Mouse (Mus musculus) hindbrain, embryonic 16.5 days (tissue): ENCODE results near the gene Nfia. TPM values are rescaled to one million over a fixed set of nuclear protein-coding genes. Genes with fewer than 3 reads are reported as not detected.

Experiments used
- ATAC-seq: fragments of 200-750 bp; cut with Nextera tagmentation; 2 replicates; pipeline ENCODE4 v1.8.0; 2017; ENCODE audit warnings: moderate TSS enrichment, moderate library complexity
- H3K27ac ChIP-seq: fragments of 300-500 bp; sonication (generic); 2 replicates; pipeline ENCODE4 v1.5.1; 2014; ENCODE audit warnings: low read depth, mild to moderate bottlenecking, control low read depth, low read length, moderate library complexity
- H3K27me3 ChIP-seq: fragments of 300-500 bp; sonication (generic); replicated peaks from 2 replicates; pipeline ENCODE4 v1.6.1; 2014; ENCODE audit warnings: low read length; ENCODE audit not compliant: control insufficient read depth, insufficient read depth
- H3K36me3 ChIP-seq: fragments of 300-500 bp; sonication (generic); 2 replicates; pipeline ENCODE4 v1.6.1; 2014; ENCODE audit warnings: mild to moderate bottlenecking, low read length, moderate library complexity, mixed read lengths; ENCODE audit not compliant: control insufficient read depth, insufficient read depth
- H3K4me1 ChIP-seq: fragments of 300-500 bp; sonication (generic); 2 replicates; pipeline ENCODE4 v1.6.1; 2014; ENCODE audit warnings: low read depth, low read length; ENCODE audit not compliant: control insufficient read depth, insufficient read depth
- H3K4me2 ChIP-seq: fragments of 300-500 bp; sonication (generic); 2 replicates; pipeline ENCODE4 v1.6.1; 2014; ENCODE audit warnings: mild to moderate bottlenecking, low read length, control low read depth, moderate library complexity
- H3K4me3 ChIP-seq: fragments of 300-500 bp; sonication (generic); 2 replicates; pipeline ENCODE4 v1.5.1; 2014; ENCODE audit warnings: mild to moderate bottlenecking, low read length, control low read depth, moderate library complexity
- H3K9ac ChIP-seq: fragments of 300-500 bp; sonication (generic); 2 replicates; pipeline ENCODE4 v1.6.1; 2014; ENCODE audit warnings: low read depth, mild to moderate bottlenecking, control low read depth, low read length, moderate library complexity
- H3K9me3 ChIP-seq: fragments of 300-500 bp; sonication (generic); 2 replicates; pipeline ENCODE4 v1.6.1; 2014; ENCODE audit warnings: mild to moderate bottlenecking, low read length, moderate library complexity; ENCODE audit not compliant: control insufficient read depth
- WGBS: fragments of 180-500 bp; shearing (Covaris S2); extraction: QIAGEN DNeasy Blood & Tissue Kit; methylation state at CpG from one replicate; pipeline ENCODE4 v1.1.7; 2014; 5-methylcytosine and 5-hydroxymethylcytosine counted together
- polyA plus RNA-seq: library from polyadenylated mRNA; unstranded; fragments of >200 nt; fragmentation: Nextera tagmentation; extraction: Ambion mirVana; gene quantifications from 2 replicates; pipeline ENCODE4 v1.2.1, GENCODE M21; 2015

Nfia gene
- polyA plus RNA-seq, 1 experiment from 2014 or later: 38.4 TPM

DNA sequence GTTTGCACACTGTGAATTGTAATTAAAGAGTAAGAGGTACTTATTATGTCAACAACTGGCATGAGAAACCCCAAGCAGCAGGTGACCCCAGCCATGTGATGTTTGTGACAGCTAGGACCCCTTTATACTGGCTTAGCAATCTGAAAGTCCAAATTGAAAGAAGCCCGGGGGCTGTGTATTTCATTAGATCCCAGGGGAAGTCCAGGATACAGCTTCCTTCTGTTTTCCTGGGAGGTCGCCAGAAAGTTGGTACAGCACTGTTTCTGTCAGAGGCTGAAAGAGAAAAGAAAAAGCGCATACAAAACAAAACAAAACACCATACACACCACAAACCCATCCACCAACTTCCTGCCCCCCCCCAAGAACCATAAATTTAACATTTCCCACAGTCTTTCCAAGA is 164.4 kb downstream of the Nfia start:
- Histone ChIP-seq H3K9me3 (no peaks in the 10 kb centered on the region), H3K4me1 (peaks cover 5% of the 10 kb centered on the region; the same call in 1 of the 2 replicates), H3K9ac (no peak overlapping the region), H3K27ac (peak overlapping the region; percentile 31; the same call in 1 of the 2 replicates), H3K4me2 (no peak overlapping the region), H3K36me3 (no peaks in the 10 kb centered on the region), H3K27me3 (no peaks in the 10 kb centered on the region), H3K4me3 (no peak overlapping the region)
- WGBS: 35% methylated on average over 3 of the region's 3 CpGs
- ATAC-seq: peak; percentile 71

- Histone ChIP-seq H3K4me2 (no peak overlapping the region), H3K27ac (no peak overlapping the region), H3K4me1 (peaks cover 5% of the 10 kb centered on the region; the same call in 1 of the 2 replicates), H3K4me3 (no peak overlapping the region), H3K36me3 (no peaks in the 10 kb centered on the region), H3K9ac (no peak overlapping the region), H3K27me3 (no peaks in the 10 kb centered on the region), H3K9me3 (no peaks in the 10 kb centered on the region)
- peak; percentile 52; the same call in 1 of the 2 replicates for ATAC-seq
- WGBS: 42% methylated on average over 4 of the region's 4 CpGs
Measured at GRCm38 (mm10) chr4:97939492-97939891, 167.0 kb downstream of the Nfia start.

DNA sequence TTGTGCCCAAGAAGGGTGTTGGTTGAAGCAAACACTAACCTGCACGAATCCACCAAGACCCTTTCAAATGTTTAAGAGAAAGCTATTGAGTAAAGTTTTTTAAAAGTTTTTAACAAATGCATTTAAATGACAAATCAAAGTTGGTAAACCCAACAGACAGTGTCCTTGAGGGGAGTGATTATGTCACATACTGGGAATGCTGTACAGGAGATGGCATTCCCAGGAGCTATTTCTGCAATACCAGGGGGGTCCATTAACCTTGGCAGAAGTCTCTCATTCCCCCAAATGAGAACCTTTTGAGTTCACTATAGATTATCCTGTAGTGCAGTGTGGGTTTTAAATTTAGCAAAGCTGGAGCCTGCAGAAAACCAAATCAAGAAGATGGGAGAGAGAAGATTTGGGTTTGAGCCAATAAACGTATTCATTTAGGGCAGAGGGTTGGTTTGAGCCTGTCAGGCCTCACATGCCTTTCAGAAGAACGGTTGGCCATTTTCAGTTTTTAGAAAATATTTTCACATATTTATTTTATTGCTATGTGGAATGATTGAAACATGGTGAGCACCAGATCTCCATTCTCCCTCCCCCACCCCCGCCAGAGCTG is 167.5 kb downstream of the Nfia start:
- H3K36me3 ChIP-seq: no peaks in the 10 kb centered on the region
- no peak overlapping the region for H3K9ac ChIP-seq
- no peak for ATAC-seq
- no peak overlapping the region for H3K27ac ChIP-seq
- no peak overlapping the region for H3K4me2 ChIP-seq
- H3K27me3 ChIP-seq: no peaks in the 10 kb centered on the region
- 78% methylated on average over 4 of the region's 4 CpGs for WGBS
- no peaks in the 10 kb centered on the region for H3K9me3 ChIP-seq
- H3K4me1 ChIP-seq: peaks cover 5% of the 10 kb centered on the region; the same call in 1 of the 2 replicates
- no peak overlapping the region for H3K4me3 ChIP-seq

GRCm38 (mm10) chr4:97941616-97942015 is 169.1 kb downstream of the Nfia start:
- Histone ChIP-seq H3K27me3 (no peaks in the 10 kb centered on the region), H3K4me3 (no peak overlapping the region), H3K27ac (no peak overlapping the region), H3K36me3 (no peaks in the 10 kb centered on the region), H3K4me1 (peaks cover 5% of the 10 kb centered on the region; the same call in 1 of the 2 replicates), H3K4me2 (no peak overlapping the region), H3K9me3 (no peaks in the 10 kb centered on the region), H3K9ac (no peak overlapping the region)
- no peak for ATAC-seq
- WGBS: 83% methylated on average over 8 of the region's 8 CpGs

DNA sequence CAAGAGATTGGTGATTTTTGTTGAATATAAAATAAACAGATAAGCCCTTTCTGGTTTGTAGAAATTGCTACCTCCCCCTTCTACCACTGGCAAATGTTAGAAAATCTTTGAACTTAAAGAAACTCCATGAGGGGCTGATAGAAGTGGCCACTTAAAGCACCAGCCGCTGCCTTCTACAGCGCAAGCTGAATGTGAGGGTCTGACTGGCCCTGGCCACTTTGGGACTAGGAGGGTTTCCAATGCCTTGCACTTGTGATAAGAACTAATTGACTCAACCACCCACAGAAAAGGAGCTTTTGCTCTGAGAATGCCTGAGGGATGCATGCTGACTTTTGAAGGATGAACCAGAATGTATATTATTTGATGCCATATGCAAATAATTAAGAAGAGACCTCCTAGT is 171.8 kb downstream of the Nfia start:
- peaks cover 18% of the 10 kb centered on the region for H3K4me1 ChIP-seq
- H3K9ac ChIP-seq: no peak overlapping the region
- no peaks in the 10 kb centered on the region for H3K27me3 ChIP-seq
- ATAC-seq: no peak
- no peak overlapping the region for H3K4me2 ChIP-seq
- 91% methylated on average over 2 of the region's 2 CpGs for WGBS
- H3K4me3 ChIP-seq: no peak overlapping the region
- no peaks in the 10 kb centered on the region for H3K9me3 ChIP-seq
- no peak overlapping the region for H3K27ac ChIP-seq
- no peaks in the 10 kb centered on the region for H3K36me3 ChIP-seq

- Histone ChIP-seq H3K27me3 (no peaks in the 10 kb centered on the region), H3K9me3 (no peaks in the 10 kb centered on the region), H3K36me3 (no peaks in the 10 kb centered on the region), H3K4me3 (no peak overlapping the region), H3K27ac (peak overlapping the region; percentile 45; the same call in 1 of the 2 replicates), H3K4me1 (peaks cover 21% of the 10 kb centered on the region), H3K4me2 (no peak overlapping the region), H3K9ac (no peak overlapping the region)
- WGBS: 48% methylated on average over 5 of the region's 5 CpGs
- no peak for ATAC-seq
Measured at GRCm38 (mm10) chr4:97947484-97947883, 174.9 kb downstream of the Nfia start.

DNA sequence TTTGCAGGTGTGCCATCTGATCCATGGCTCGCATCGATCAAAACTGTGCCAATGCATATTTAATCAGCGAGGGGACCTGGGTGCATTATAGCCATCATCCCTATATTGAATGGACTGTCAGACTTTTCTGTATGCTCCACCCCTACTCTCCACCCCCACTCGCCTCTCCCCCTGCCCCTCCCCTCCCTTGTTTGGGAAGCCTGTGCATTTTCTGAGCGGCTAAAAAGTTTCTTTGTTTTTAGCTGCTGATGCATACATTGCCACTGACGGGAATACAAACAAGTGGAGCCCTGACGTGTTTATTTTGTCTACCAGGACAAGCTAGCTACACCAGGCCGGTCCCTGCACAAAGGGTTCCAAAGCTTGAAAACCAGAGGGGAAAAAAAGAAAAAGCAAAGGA is 175.7 kb downstream of the Nfia start:
- 14% methylated on average over 8 of the region's 8 CpGs for WGBS
- peaks cover 21% of the 10 kb centered on the region for H3K4me1 ChIP-seq
- no peaks in the 10 kb centered on the region for H3K27me3 ChIP-seq
- H3K9ac ChIP-seq: no peak overlapping the region
- no peaks in the 10 kb centered on the region for H3K9me3 ChIP-seq
- no peak overlapping the region for H3K4me3 ChIP-seq
- H3K27ac ChIP-seq: peak overlapping the region; percentile 27
- no peaks in the 10 kb centered on the region for H3K36me3 ChIP-seq
- peak; percentile 71 for ATAC-seq
- no peak overlapping the region for H3K4me2 ChIP-seq

- Histone ChIP-seq H3K4me1 (peaks cover 21% of the 10 kb centered on the region), H3K9me3 (no peaks in the 10 kb centered on the region), H3K9ac (no peak overlapping the region), H3K4me3 (no peak overlapping the region), H3K4me2 (no peak overlapping the region), H3K27ac (0 out of 2 replicates have a peak overlapping the region, but pooled peaks have one; percentile 17), H3K27me3 (no peaks in the 10 kb centered on the region), H3K36me3 (no peaks in the 10 kb centered on the region)
- no peak for ATAC-seq
- WGBS: 67% methylated on average over 10 of the region's 10 CpGs
Measured at GRCm38 (mm10) chr4:97950341-97951071, 178.0 kb downstream of the Nfia start.

DNA sequence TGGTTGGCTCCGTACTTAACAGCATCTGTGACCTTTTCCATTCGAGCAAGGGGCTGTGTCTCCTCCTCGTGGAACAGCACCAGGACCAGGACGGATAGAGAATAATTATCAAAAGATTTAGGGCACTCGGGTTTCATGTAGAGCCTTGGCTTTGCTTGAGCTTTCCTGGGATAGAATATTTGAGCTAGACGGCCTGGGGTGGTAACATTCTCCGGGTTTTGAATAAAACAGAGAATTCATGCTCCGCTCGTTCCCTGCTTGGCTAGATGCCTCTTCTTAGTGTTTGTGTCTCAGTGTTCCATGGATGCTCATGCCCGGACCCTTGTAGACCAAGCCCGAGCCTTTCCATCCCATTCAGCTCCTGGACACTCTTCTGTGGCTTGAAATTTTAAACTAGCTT is 181.4 kb downstream of the Nfia start:
- H3K27me3 ChIP-seq: no peaks in the 10 kb centered on the region
- H3K4me1 ChIP-seq: peaks cover 10% of the 10 kb centered on the region
- peak overlapping the region; percentile 51; the same call in 1 of the 2 replicates for H3K27ac ChIP-seq
- peak overlapping the region; percentile 41 for H3K9ac ChIP-seq
- H3K9me3 ChIP-seq: no peaks in the 10 kb centered on the region
- H3K4me2 ChIP-seq: peak overlapping the region; percentile 31; the same call in 1 of the 2 replicates
- H3K4me3 ChIP-seq: no peak overlapping the region
- ATAC-seq: peak; percentile 57; the same call in 1 of the 2 replicates
- 36% methylated on average over 11 of the region's 11 CpGs for WGBS
- no peaks in the 10 kb centered on the region for H3K36me3 ChIP-seq
